Mouse (Mus musculus) urinary bladder, postnatal 25 days (tissue): ENCODE measurements around the gene Echdc3.

Experiments
- DNase-seq: peaks from one replicate; pipeline ENCODE4 v3.0.0; 2022; ENCODE audit warnings: low spot score

Echdc3 gene

DNA sequence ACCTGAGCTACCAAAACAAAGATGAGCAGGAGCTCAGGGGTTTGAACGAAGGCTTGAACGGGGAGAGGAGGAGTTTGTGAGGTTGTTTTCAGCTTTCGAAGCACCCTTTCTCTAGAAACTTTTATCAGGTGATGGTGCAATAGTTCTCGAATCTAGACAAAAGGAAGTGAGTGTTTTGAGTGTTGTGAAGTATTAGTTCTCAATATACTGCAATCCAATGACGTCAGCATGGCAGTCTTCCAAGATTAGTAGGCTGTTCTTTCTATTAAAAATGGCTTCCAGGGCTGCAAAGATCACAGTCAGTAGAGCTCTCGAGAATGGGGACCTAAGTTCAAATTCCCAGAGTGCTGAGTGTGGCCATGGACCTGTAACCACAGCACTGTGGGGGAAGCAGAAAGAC lies 47.1 kb downstream of the Echdc3 start:
- no peak for DNase-seq

DNA sequence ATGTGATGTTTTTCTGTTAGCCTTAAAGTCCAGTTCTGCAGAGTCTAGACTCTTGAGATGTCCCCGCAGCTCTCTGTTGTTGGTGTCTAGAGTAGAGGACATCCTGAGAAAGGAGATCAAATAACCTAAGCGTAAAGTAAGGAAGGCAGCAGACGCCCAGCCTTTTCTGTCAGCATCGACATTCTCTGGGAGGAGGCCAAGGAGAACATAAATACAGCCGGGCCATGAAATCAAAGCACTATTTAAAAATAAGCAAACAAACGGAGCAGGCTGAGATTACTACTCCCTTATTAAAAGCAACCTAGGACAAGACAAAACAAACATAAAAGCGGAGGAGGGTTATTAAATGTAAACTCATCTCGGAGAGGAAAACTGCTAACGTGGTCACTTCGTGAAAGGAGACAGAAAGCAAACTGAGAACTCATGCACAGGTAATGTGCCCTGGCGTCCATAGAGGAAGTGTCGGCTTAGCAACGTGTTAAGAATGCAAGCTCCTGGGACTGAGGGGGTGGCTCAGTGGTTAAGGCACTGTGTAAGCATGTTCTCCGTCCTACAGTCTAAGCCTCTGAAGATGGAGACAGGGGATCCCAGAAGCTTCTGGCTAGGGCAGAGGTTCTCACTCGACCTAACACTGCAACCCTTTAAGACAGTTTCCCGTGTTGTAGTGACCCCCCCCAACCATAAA lies 48.1 kb downstream of the Echdc3 start:
- DNase-seq: no peak

DNA sequence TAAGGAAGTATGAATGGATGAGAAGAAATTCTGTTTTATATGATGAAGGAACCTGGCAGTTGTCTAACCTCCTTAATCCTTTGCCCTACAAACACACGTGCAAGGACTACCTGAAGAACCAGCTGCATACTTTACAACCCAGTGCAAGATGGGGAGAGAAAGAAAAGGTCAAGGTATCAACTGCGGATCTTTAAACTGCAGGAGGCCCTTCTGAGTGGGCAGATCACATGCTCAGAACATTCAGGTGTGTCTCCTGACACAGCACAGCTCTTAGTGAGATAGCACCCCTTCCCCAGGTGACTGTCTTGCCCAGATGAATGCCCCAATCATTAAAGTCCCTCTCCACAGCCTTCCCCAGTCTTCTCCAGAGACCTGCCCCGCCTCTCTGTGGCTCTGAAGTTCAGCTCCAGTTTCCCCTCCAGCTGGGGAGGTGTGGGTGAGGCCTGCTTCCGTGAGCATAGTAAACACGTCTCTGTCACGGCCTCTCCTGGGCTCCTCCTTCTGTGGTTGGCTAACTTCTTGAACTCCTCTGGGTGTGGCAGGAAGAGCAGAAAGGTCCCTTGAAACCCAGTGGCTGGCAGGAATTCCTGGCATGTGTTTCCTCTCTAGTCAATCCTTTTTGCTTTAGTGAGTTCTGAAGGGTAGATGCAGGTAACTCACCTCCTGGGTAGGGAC lies 50.3 kb downstream of the Echdc3 start:
- DNase-seq: peak; percentile 28

DNA sequence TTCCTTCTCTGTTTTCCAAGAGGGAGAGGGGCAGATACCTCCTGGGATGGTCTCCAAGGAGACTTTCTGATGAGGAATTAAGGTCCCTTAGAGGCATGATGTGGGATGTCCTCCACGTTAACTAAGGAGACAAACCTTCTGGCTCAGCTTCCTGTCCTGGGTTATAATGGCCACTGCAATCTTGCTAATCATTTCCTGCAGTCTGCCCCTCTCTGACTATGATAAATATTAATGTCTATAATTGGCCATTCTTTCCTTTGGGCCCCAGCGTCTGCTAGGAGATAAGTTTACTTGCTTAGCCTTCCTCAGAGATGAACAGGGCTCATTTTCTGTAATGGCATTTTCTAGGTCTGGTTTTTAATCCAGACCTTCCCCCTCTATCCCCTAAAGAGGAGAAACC lies 53.1 kb downstream of the Echdc3 start:
- DNase-seq: no peak

- DNase-seq: no peak
Observed at GRCm38 (mm10) chr2:6159219-6159618, 53.6 kb downstream of the Echdc3 start.

DNA sequence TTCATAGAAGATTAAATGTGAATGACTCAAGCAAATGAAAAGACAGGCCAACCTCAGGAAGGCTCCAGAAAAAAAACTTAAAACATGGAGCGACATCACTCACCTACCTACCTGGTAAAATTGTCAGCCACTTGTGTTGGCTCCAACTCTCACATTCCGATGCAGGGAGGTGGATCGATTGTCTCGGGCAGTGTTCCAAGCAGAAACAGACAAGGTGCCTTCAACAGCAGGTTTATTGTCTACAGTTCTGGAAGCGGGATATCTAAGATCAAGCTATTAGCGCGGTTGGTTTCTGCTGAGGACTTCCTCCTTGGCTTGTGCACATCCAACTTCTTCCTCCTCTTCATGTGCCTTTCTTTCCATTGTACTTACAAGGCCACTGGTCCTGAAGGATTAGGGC lies 55.2 kb downstream of the Echdc3 start:
- DNase-seq: no peak

- no peak for DNase-seq
Observed at GRCm38 (mm10) chr2:6157208-6157607, 55.6 kb downstream of the Echdc3 start.

DNA sequence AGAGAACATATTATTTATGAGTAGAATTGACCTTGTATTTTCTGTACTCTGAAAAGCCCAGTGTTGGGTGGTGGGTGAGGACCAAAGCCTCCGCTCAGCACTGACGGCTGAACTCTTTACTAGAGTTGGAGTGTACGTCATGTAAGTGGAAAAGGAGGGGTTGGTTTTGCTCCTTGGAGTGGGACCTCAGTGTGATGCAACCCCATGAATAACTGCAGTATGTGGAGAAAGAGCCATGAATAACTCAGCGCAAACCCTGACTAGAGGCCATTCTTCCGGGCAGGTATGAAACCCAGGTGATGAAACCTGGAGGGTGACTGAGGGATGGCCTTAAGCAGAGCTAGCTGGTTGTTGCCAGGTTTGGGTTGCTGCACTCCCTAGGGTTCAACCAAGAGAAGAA lies 63.0 kb downstream of the Echdc3 start:
- DNase-seq: no peak

DNA sequence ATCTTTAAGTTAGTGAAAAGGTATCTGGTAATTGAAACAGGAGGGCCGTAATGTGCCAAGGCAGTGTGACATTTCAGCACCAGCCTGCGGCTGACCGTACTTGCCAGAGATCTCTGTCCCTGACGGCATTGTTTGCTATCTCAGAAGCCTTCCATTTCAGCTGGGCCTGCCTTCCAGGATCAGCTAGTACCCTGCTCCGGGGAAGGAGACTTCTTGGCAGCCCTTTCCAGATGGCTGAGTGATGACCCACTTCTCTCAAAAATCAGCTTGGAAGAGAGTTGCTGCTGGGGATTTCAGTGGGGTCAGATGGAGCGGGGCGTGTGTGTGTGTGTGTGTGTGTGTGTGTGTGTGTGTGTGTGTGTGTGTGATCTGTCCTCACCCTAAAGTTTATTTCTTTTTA lies 65.9 kb downstream of the Echdc3 start:
- no peak for DNase-seq

DNA sequence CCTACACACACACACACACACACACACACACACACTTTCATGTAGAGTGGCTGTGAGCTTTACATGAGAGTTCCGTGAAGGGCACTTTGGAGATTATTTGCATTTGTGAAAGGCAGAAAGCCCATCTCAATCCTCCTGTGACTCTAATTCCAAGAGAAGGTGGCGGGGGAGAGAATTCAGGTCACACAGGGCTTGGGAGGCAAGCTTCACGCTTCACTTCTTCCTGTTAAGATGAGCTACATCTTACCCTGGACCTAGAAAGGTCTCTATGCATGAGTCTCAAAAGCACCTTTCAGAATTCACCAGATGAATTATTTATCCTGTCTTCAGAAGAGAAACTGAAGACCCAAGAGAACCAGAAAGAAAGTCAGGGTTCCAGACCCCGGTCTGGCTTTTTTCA lies 66.6 kb downstream of the Echdc3 start:
- no peak for DNase-seq

GRCm38 (mm10) chr2:6145611-6146010 lies 67.2 kb downstream of the Echdc3 start:
- DNase-seq: no peak

GRCm38 (mm10) chr2:6142915-6143654 lies 69.7 kb downstream of the Echdc3 start:
- no peak for DNase-seq

DNA sequence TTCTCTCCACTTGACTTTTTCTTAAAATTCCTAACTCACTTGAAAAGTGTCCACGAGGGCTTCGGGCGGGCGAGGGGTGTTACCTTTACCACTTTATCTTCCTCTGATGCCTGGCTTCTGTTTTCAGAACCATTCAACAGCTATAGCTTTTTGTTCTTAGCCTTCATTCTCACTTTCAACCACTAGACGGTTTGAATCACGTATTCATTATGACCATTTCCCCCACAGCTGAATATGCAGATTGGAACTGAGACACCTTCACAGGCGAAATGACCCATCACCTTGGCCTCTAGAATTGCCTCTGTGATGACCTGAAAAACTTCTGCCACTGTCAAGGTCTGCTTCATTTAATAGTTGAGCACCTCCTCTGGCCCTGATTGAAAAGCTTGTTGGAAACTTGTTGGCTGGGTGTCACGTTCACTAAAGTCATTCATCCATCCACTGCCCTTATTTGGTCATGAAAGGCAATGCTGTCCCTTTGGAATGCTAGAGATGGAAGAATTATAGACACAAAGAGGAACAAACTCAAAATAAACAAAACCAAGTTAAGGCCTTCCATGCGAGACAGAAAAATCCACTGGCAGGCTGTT lies 72.2 kb downstream of the Echdc3 start:
- no peak for DNase-seq
